Comparison of ENCODE assay signal across 8 mouse cellular contexts in genomic region chr19:60466953-60467570, GRCm38 (mm10). TPM values are rescaled to one million over a fixed set of nuclear protein-coding genes. Genes with fewer than 3 reads are reported as not detected.
DNase-seq lines count a peak whose midpoint lies in the region; ATAC-seq and TF ChIP-seq lines count a peak whose summit lies in the region.

No protein-coding gene starts in this region.

- no peak for TF ChIP-seq POLR2A in lung, adult 2 months (IDR thresholded peaks at IDR 0.05; ENCODE audit: borderline replicate concordance, extremely low read depth, low read depth, low read length)
- no peak for TF ChIP-seq POLR2A in thymus, adult 2 months (IDR thresholded peaks at IDR 0.05; ENCODE audit: control insufficient read depth, extremely low read depth, insufficient read depth, low read length, poor library complexity)

- peaks cover 2% of the 10 kb centered on the region for H3K4me1 ChIP-seq in lung, adult 2 months (ENCODE audit: control insufficient read depth, insufficient read depth, low read length)
- H3K4me1 ChIP-seq in thymus, adult 2 months (replicated peaks; ENCODE audit: control insufficient read depth, insufficient read depth, low read length), result peaks cover 3% of the 10 kb centered on the region; the same call in 1 of the 2 replicates

- peak; percentile 64 for TF ChIP-seq CTCF in lung, adult 2 months (IDR thresholded peaks at IDR 0.05; ENCODE audit: insufficient read depth, low read length)
- TF ChIP-seq CTCF in thymus, adult 2 months (IDR thresholded peaks at IDR 0.05; ENCODE audit: borderline replicate concordance, control insufficient read depth, extremely low read depth, insufficient read depth, low read length, poor library complexity), result peak; percentile 67; the same call in 1 of the 2 replicates

- DNase-seq in CD8-positive naive resting alpha-beta T cell, adult 2 months (ENCODE audit: low read depth in 2 of 2, low spot score in 2 of 2), result peak; percentile 13 to 33
- peak; percentile 43 for DNase-seq in brain, embryonic 18.5 days (ENCODE audit: low read depth, low spot score)
- DNase-seq in heart, postnatal 14 days, result peak; percentile 58 to 71
- DNase-seq in kidney, postnatal 4 days, result peak; percentile 72 to 78
- DNase-seq in lung, adult 2 months, result peak; percentile 37
- DNase-seq in thymus, adult 2 months, result peak; percentile 43

- no peaks in the 10 kb centered on the region for H3K36me3 ChIP-seq in thymus, adult 2 months (ENCODE audit: control insufficient read depth, insufficient read depth, low read length)

- no peak overlapping the region for H3K27ac ChIP-seq in thymus, adult 2 months (ENCODE audit: control insufficient read depth, insufficient read depth, low read length)

- 4% methylated on average over 40 of the region's 41 CpGs for WGBS in lung, adult 2 months
- WGBS in thymus, adult 2 months, result 9% methylated on average over 41 of the region's 41 CpGs

- H3K4me3 ChIP-seq in lung, adult 2 months (replicated peaks; ENCODE audit: extremely low read depth, low read depth, low read length), result no peak overlapping the region
- no peak overlapping the region for H3K4me3 ChIP-seq in thymus, adult 2 months (ENCODE audit: control insufficient read depth, insufficient read depth, low read length)

- peak; percentile 60 for ATAC-seq in erythroid progenitor cell, adult 5-6 weeks (replicated peaks; ENCODE audit: low FRiP score, poor library complexity, severe bottlenecking)
- ATAC-seq in neutrophil, adult 5-6 weeks (ENCODE audit: extremely low read depth, insufficient number of reproducible peaks, low FRiP score, poor library complexity, severe bottlenecking), result peak; percentile 61; the same call in 1 of the 2 replicates

- intact Hi-C loops in heart, postnatal 14 days (cut with DNase I), result loop anchor here (2.0 to 5.0 kb wide), 2 partner anchors 80 to 142 kb away; no protein-coding TSS in a partner anchor

- no peaks in the 10 kb centered on the region; the same call in 1 of the 2 replicates for H3K27me3 ChIP-seq in thymus, adult 2 months (ENCODE audit: control insufficient read depth, insufficient read depth, low read length)

RNA-seq across cellular contexts. Expression of gene Prlhr, which starts 1.0 kb away (rescaled TPM):
- total RNA-seq in erythroid progenitor cell, adult 5-6 weeks (2015; ENCODE audit: low replicate concordance), result not detected in 2 replicates
- total RNA-seq in erythroid progenitor cell, adult 5-6 weeks (2017; ENCODE audit: low replicate concordance), result not detected in 2 replicates
- total RNA-seq in heart, postnatal 14 days (2021), result not detected
- polyA plus RNA-seq in lung, adult 2 months (2012; rRNA removed), result not detected in 2 replicates
- not detected in 2 replicates for total RNA-seq in neutrophil, adult 5-6 weeks (2017)
- 0.08 and 0.13 TPM in 2 replicates for polyA plus RNA-seq in thymus, adult 2 months (2012; rRNA removed)

Comparison
In these comparisons a context has a peak if more than half of its experiments do, and no peak if none do; other contexts are left out.
1. DNase-seq: peak in every context shown above with its lines; median percentile 75 in kidney, postnatal 4 days; 64 in heart, postnatal 14 days; 43 in brain, embryonic 18.5 days; 43 in thymus, adult 2 months; 37 in lung, adult 2 months; 23 in CD8-positive naive resting alpha-beta T cell, adult 2 months.